Mouse (Mus musculus) hindbrain, embryonic 14.5 days (tissue): ENCODE results near the gene Plekha4. TPM values are rescaled to one million over a fixed set of nuclear protein-coding genes. Genes with fewer than 3 reads are reported as not detected.
"Not testable (repeated sequence)": the region's sequence is repeated elsewhere in the genome, so short reads cannot be mapped to it uniquely, and the experiment has no call there.

Experiments
- ATAC-seq: fragments of 200-750 bp; cut with Nextera tagmentation; 2 replicates; pipeline ENCODE4 v1.8.0; 2017; ENCODE audit warnings: moderate number of reproducible peaks, mild to moderate bottlenecking, moderate TSS enrichment, moderate library complexity; ENCODE audit not compliant: low FRiP score
- DNase-seq: peaks from one replicate; pipeline ENCODE4 v3.0.0-alpha.2; 2015; ENCODE audit warnings: low spot score
- H3K27ac ChIP-seq: fragments of 300-500 bp; sonication (generic); 2 replicates; pipeline ENCODE4 v1.5.1; 2014; ENCODE audit warnings: mild to moderate bottlenecking, moderate library complexity
- H3K27me3 ChIP-seq: fragments of 300-500 bp; sonication (generic); 2 replicates; pipeline ENCODE4 v1.6.1; 2014; ENCODE audit warnings: mild to moderate bottlenecking, low read length, mixed read lengths; ENCODE audit not compliant: control insufficient read depth, insufficient read depth
- H3K36me3 ChIP-seq: fragments of 300-500 bp; sonication (generic); replicated peaks from 2 replicates; pipeline ENCODE4 v1.6.1; 2014; ENCODE audit not compliant: control insufficient read depth, insufficient read depth
- H3K4me1 ChIP-seq: fragments of 300-500 bp; sonication (generic); replicated peaks from 2 replicates; pipeline ENCODE4 v1.6.1; 2014; ENCODE audit warnings: antibody characterized with exemption, low read length, mixed read lengths; ENCODE audit not compliant: control insufficient read depth, insufficient read depth
- H3K4me2 ChIP-seq: fragments of 300-500 bp; sonication (generic); replicated peaks from 2 replicates; pipeline ENCODE4 v1.6.1; 2014; ENCODE audit warnings: mild to moderate bottlenecking, moderate library complexity
- H3K4me3 ChIP-seq: fragments of 300-500 bp; sonication (generic); replicated peaks from 2 replicates; pipeline ENCODE4 v1.5.1; 2014; ENCODE audit warnings: mild to moderate bottlenecking, low read length
- H3K9ac ChIP-seq: fragments of 300-500 bp; sonication (generic); 2 replicates; pipeline ENCODE4 v1.6.1; 2014
- H3K9me3 ChIP-seq: fragments of 300-500 bp; sonication (generic); 2 replicates; pipeline ENCODE4 v1.6.1; 2016; ENCODE audit warnings: low read length; ENCODE audit not compliant: control insufficient read depth
- WGBS: fragments of 180-500 bp; shearing (Covaris S2); extraction: QIAGEN DNeasy Blood & Tissue Kit; methylation state at CpG from one replicate; pipeline ENCODE4 v1.1.7; 2014; 5-methylcytosine and 5-hydroxymethylcytosine counted together
- polyA plus RNA-seq: library from polyadenylated mRNA; unstranded; fragments of >200 nt; fragmentation: Nextera tagmentation; extraction: Ambion mirVana; gene quantifications from 2 replicates; pipeline ENCODE4 v1.2.1, GENCODE M21; 2014

The Plekha4 gene
- polyA plus RNA-seq: 1.4 and 2.3 TPM in 2 replicates

DNA sequence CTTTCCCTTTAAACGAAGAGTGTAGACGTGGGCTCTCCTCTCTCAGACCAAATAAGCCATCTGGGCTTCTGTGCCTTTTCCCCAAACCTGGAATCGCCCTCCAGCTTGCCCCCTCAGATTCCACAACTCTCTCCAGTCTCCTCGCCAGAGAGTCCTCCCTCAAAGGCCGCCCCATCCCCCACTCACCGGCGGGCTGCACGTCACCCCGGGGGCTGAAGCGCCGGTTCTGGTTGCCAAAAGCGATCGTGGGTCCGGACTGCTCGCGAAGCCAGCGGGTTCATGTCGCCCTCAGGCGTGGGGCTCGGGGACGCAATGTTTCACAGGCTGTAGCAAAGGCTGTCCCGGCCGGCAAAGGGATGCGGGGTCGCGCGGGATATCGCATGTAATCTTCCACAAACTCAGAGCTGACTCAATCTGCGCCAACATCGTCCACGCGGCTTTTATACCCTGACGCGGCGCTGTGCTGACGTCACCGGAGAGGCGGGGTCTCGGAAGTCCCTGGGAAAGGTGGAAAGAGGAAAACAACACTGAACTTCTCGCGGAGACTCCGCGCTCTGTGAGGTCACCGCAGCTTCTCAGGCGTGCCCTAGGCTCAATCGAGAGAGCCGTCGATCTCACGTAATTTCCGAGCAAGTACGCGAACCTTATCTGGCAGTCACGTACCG lies at the start of gene Plekha4, which contains the start of gene Ppp1r15a:
Gene Plekha4 (plus strand): TSS at position 522 of the 665 bp plus-strand sequence.
Gene Ppp1r15a (minus strand): TSS at position 460 of the 665 bp plus-strand sequence.
- H3K27me3 ChIP-seq: no peaks in the 10 kb centered on the region
- WGBS: under 1% methylated on average over 54 of the region's 54 CpGs
- peak within 1 kb of the TSS; percentile 63 for H3K4me3 ChIP-seq
- H3K4me2 ChIP-seq: peak within 1 kb of the TSS; percentile 73
- H3K36me3 ChIP-seq: 0 out of 2 replicates have a peak, but pooled peaks cover 5% of the 10 kb centered on the region
- ATAC-seq (peak; percentile 83), DNase-seq (peak; percentile 96)
- H3K9me3 ChIP-seq: no peaks in the 10 kb centered on the region
- peak within 1 kb of the TSS; percentile 77 for H3K9ac ChIP-seq
- H3K27ac ChIP-seq: peak within 1 kb of the TSS; percentile 83
- peaks cover 21% of the 10 kb centered on the region for H3K4me1 ChIP-seq

DNA sequence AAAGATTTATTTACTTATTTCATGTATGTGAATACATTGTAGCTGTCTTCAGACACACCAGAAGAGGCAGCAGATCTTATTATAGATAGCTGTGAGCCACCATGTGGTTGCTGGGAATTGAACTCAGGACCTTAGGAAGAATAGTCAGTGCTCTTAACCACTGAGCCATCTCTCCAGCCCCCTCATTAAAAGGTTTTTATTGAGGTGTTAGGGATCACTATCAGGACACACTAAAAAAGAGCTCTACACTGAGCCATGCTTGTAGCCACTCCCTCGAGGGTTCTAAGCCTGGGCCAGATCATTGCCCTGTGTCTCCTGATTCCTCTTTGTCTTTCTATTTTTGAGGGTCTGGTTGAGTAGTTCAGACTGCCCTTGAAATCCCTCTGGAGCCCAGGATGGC lies 49.7 kb upstream of the Plekha4 start:
- Histone ChIP-seq H3K36me3 (no peaks in the 10 kb centered on the region), H3K27ac (no peak overlapping the region), H3K4me2 (no peak overlapping the region), H3K4me3 (no peak overlapping the region), H3K9me3 (no peaks in the 10 kb centered on the region), H3K27me3 (no peaks in the 10 kb centered on the region), H3K9ac (no peak overlapping the region), H3K4me1 (no peaks in the 10 kb centered on the region)
- WGBS: 63% methylated on average over 1 of the region's 1 CpGs
- no peak for ATAC-seq
- no peak for DNase-seq

DNA sequence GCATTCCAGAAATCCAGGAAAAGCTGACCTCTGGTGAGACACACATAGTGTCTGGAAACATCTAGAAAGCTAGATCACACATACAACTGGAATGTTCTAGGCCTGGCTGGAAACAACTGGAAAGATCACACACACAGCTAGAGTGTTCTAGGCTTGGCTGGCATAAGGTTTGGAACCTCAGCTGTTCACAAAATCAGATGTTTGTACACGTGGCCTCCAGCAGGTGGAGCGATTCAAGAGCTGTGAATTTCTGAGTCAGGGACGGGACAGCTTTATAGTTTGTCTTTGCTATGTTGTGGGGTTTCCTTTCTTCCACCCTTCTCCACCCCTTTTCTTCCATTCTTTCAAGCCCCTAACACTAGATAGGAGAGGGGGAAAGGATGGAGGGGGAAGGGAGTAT lies 49.1 kb upstream of the Plekha4 start:
- 18% methylated on average over 3 of the region's 3 CpGs for WGBS
- DNase-seq (peak; percentile 76), ATAC-seq (no peak; the same call in 1 of the 2 replicates)
- Histone ChIP-seq H3K4me1 (no peaks in the 10 kb centered on the region), H3K4me3 (no peak overlapping the region), H3K27ac (no peak overlapping the region), H3K27me3 (no peaks in the 10 kb centered on the region), H3K9ac (no peak overlapping the region), H3K9me3 (no peaks in the 10 kb centered on the region), H3K4me2 (no peak overlapping the region), H3K36me3 (no peaks in the 10 kb centered on the region)

DNA sequence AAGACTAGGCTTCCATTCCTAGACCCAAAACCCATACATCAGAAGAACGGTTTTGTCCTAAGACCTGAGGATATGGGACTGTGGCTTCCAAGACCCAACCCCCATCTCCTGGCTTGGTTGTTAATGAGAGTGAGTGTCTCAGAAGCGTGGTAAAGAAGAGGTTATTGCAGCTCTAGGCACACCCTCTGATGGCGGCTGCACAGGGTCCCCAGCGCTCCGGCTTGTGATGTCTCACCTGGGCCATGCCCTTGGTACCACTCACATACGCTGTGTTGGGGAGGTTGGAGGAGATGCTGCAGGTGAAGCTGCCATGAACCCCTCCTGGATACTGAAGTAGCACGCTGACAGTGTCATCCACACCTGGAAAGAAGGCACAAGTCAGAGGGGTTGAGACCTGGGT lies 47.4 kb upstream of the Plekha4 start:
- Histone ChIP-seq H3K27ac (no peak overlapping the region), H3K4me2 (no peak overlapping the region), H3K4me1 (no peaks in the 10 kb centered on the region), H3K27me3 (no peaks in the 10 kb centered on the region), H3K9ac (no peak overlapping the region), H3K4me3 (no peak overlapping the region), H3K9me3 (no peaks in the 10 kb centered on the region), H3K36me3 (no peaks in the 10 kb centered on the region)
- 98% methylated on average over 7 of the region's 7 CpGs for WGBS
- ATAC-seq: no peak
- no peak for DNase-seq

DNA sequence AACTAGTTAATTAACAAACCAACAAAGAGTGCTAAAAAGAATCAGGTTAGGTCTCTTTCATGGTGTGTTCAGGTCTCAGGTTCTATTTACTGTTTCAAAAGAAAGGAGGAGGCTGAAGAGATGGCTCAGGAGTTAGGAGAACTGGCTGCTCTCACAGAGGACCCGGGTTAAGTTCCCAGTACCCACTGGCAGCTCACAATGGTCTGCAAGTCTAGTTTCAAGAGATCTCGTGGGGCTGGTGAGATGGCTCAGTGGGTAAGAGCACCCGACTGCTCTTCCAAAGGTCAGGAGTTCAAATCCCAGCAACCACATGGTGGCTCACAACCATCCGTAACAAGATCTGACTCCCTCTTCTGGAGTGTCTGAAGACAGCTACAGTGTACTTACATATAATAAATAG lies 45.8 kb upstream of the Plekha4 start:
- H3K9ac ChIP-seq, H3K27ac ChIP-seq, ATAC-seq, DNase-seq, H3K4me3 ChIP-seq, H3K4me1 ChIP-seq, H3K27me3 ChIP-seq, H3K4me2 ChIP-seq, H3K36me3 ChIP-seq, H3K9me3 ChIP-seq: not testable (repeated sequence)
- whole genome bisulfite sequencing: 80% methylated on average over 3 of the region's 4 CpGs

DNA sequence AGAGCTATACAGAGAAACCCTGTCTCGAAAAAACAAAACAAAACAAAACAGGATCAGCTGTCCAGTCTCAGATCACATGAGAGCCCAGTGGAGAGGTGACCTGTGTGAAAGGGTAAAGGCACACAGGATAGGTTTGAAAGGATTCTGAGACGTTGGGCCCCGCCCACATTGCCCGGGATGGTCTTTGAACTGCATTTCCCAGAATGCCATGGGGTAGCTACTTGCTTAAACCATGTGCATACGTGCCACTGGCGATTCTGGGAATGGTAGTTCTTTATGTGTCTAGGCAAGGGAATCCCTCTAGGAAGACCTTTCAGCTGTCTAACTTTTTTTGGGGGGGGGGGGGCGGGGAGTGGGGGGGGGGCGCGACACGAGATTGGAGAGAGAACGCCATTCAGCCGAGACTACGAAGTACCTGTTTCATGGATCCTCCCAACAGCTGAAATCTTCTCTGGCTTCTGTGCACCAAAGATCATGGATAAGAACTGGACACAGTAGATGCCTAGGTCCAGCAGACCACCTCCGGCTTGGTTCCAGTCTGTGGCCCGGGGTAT lies 44.7 kb upstream of the Plekha4 start, which contains the start of gene Tulp2:
Gene Tulp2 (plus strand): TSS at position 504 of the 554 bp plus-strand sequence.
- ATAC-seq (peak; percentile 80), DNase-seq (peak; percentile 67)
- Histone ChIP-seq H3K4me1 (no peaks in the 10 kb centered on the region), H3K4me2 (no peak within 1 kb of the TSS), H3K9ac (no peak within 1 kb of the TSS), H3K4me3 (no peak within 1 kb of the TSS), H3K9me3 (no peaks in the 10 kb centered on the region), H3K36me3 (no peaks in the 10 kb centered on the region), H3K27me3 (no peaks in the 10 kb centered on the region), H3K27ac (no peak within 1 kb of the TSS)
- WGBS: 50% methylated on average over 15 of the region's 15 CpGs

DNA sequence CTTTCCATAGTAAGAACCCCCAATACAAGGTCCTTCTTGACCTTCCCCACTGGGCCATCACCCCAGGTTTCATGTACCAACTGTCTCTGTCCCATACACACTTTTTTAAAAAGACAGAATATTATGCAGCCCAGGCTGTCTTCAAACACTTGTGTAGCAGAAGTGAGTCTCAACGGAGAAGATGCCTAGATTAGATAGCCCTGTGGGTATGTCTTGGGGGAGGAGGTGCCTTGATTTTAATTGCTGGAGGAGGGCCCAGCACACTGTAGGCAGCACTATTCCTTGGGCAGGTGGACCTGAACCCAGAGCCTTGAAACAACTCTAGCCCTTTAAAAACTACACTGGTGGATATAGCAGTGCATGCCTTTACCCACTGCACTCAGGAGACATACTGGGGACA lies 44.0 kb upstream of the Plekha4 start:
- Histone ChIP-seq H3K4me2 (no peak overlapping the region), H3K4me1 (no peaks in the 10 kb centered on the region), H3K36me3 (no peaks in the 10 kb centered on the region), H3K9me3 (no peaks in the 10 kb centered on the region), H3K27me3 (no peaks in the 10 kb centered on the region), H3K27ac (no peak overlapping the region), H3K9ac (no peak overlapping the region), H3K4me3 (no peak overlapping the region)
- DNase-seq: no peak
- ATAC-seq: no peak
- WGBS: 91% methylated on average over 1 of the region's 1 CpGs

DNA sequence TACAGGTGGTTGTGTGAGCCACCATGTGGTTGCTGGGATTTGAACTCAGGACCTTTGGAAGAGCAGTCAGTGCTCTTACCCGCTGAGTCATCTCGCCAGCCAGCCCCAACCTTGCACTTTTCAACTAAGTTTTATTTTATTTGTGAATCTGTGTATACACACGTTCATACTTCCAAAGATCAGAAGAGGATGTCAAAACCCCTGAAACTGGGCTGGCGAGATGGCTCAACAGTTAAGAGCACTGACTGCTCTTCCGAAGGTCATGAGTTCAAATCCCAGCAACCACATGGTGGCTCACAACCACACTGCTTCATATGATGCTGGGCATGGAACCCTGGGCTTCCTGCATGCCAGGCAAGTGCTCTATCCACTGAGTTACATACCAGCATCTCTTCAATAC lies 41.1 kb upstream of the Plekha4 start:
- not testable (repeated sequence) for H3K4me1 ChIP-seq, H3K36me3 ChIP-seq, ATAC-seq, H3K4me2 ChIP-seq, H3K27ac ChIP-seq, H3K27me3 ChIP-seq, DNase-seq, H3K9me3 ChIP-seq, H3K9ac ChIP-seq, H3K4me3 ChIP-seq
- WGBS: 98% methylated on average over 5 of the region's 5 CpGs

DNA sequence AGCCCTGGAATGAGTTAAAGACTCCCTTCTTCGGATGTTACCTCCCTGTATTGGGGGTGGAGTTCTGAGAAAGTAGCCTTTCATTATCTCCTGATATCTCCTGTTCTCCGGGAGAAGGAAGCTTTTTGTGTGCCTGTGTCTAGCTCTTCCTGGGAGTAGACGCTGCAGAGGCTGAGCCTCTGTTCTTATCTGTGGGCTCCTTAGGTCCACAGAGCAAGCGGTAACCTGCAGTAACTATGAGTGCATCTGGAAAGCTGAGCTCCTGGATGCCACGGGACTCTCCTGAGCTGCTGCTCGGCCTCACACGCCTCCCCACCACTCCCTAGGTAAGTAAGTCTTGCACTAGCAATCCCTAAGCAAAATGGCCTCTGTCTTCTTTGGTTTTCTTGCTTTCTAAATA lies 40.0 kb upstream of the Plekha4 start:
- no peak overlapping the region for H3K9ac ChIP-seq
- ATAC-seq: no peak
- no peak overlapping the region for H3K27ac ChIP-seq
- no peak overlapping the region for H3K4me3 ChIP-seq
- 92% methylated on average over 7 of the region's 7 CpGs for WGBS
- no peak overlapping the region for H3K4me2 ChIP-seq
- H3K4me1 ChIP-seq: peaks cover 11% of the 10 kb centered on the region; the same call in 1 of the 2 replicates
- no peaks in the 10 kb centered on the region for H3K9me3 ChIP-seq
- no peak for DNase-seq
- no peaks in the 10 kb centered on the region for H3K27me3 ChIP-seq
- no peaks in the 10 kb centered on the region for H3K36me3 ChIP-seq
